Mouse (Mus musculus): ENCODE results near the gene Foxo3. TPM values are rescaled to one million over a fixed set of nuclear protein-coding genes. Genes with fewer than 3 reads are reported as not detected.
A peak's percentile ranks its signal among the peaks of the same experiment; 100 is the strongest.

Gene Foxo3
- total RNA-seq (2021), result 10 to 100 TPM; 22.8 to 45.1 TPM
- long read RNA-seq, experiment 1, full-length matches to known transcripts, result 2 of 10 reads
- long read RNA-seq, experiment 1, partial matches to known transcripts, result 1 of 10 reads
- long read RNA-seq, experiment 1, other reads (novel, unspliced or antisense), result 7 of 10 reads
- long read RNA-seq, experiment 2, full-length matches to known transcripts, result 2 of 6 reads
- long read RNA-seq, experiment 2, partial matches to known transcripts, result 1 of 6 reads
- long read RNA-seq, experiment 2, other reads (novel, unspliced or antisense), result 3 of 6 reads

DNA sequence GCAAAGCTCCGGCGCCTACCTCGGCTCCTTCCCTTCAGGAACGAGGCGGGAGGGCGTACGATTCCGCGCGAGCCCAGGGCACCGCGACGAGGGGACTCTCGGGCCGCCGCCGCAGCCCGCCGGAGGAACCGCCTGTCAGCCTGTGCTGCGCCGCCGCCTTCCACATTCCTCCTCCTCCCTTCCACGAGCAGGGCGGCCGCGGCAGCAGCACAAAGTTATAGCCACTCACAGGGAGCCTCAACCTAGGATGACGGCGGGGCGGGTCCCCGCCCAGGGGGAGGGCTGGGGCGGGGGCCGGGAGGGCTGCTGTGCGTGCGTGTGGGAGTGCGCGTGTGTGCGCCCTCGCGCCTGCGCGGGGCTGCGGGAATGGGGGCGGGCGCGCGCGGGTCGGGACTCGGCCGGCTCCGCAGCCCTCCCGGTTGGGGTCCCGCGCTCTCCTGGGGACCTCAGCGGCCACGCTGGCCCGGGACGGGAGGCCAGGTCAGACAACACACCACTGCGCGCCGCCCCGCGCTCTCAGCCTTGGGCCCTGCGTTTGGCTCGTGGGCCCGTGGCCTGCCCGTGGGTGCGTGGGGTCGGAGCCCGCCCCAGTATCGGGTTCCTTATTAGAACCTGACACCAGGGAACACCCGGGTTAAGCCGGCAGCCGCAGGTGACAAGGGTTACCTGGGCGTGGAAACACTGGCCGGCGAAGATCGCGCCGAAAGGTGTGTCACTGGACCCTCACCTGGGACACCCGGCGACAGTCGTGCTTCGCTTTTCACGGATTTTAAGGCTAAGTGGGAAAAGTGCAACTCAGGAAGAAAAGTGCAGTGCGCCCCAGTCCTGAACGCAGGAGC is at the start of gene Foxo3:
Foxo3 (minus strand) TSS at position 249 of the 839 bp plus-strand sequence.
- intact Hi-C loops (cut with DNase I; ENCODE audit: low total_unique reads), result loop anchor here (5.0 kb wide), 1 partner anchor 249 kb away; no protein-coding TSS in a partner anchor
- peak; percentile 91 for DNase-seq

DNA sequence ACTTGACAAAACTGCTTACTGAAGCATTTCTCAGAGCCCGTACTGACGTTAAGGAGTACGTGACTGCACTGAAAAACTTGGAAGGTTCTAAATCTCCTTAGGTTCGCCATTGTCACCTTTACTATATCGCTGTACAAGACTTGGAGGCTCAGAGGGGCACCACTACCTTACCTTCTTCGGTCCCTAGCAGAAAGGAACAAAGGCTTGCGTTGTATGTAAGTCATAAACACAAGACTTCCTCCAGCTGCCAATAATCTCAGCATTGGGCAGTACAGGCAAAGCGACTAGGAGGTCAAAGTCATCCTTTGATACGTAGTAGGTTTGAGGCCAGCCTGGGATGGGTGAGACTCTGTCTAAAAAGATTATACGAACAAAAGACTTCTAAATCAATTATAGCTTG is 48.8 kb upstream of the Foxo3 start:
- intact Hi-C loops (cut with DNase I; ENCODE audit: low total_unique reads), result loop anchor here (5.0 to 10.0 kb wide), 2 partner anchors 199 to 312 kb away; no protein-coding TSS in a partner anchor
- no peak for DNase-seq

DNA sequence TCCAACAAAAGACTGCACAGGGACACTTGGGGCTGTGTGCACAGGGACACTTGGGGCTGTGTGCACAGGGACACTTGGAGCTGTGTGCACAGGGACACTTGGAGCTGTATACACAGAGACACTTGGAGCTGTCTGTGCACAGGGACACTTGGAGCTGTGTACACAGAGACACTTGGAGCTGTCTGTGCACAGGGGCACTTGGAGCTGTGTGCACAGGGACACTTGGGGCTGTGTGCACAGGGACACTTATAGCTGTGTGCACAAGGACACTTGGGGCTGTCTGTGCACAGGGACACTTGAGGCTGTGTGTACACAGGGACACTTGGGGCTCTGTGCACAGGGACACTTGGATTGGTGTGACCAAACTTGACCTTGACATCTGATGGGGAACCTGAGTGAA is 47.4 kb upstream of the Foxo3 start:
- DNase-seq, result no peak
- intact Hi-C loops (cut with DNase I; ENCODE audit: low total_unique reads), result loop anchor here (10.0 kb wide), 1 partner anchor 201 kb away; no protein-coding TSS in a partner anchor

DNA sequence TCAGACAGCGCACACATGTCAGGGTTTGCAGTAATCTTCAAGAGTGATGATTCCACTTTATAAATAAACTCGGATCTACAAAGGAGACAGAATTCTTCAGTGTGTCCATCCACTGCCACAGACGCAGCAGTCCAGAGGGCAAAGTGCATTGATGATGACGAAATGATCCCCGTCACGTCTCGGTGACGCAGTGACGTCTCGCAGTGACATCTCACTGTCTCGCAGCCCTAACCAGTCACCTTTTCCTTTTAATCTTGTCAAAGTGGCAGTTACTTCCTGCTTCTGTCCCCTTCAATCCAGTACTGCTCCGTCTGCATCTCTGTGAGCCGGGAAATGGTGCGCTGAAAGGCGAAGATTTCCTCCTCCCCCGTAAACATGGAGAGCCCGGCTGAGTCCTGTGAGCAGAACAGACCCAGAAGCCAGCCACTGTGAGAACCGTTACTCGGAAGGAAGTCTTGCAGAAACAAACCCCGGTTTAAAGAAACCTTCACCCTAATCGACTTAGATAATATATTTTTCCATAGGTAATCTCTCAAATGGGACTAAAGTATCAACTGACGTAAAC is 36.7 kb upstream of the Foxo3 start:
- intact Hi-C loops (cut with DNase I; ENCODE audit: low total_unique reads), result no loop called here
- DNase-seq, result no peak

DNA sequence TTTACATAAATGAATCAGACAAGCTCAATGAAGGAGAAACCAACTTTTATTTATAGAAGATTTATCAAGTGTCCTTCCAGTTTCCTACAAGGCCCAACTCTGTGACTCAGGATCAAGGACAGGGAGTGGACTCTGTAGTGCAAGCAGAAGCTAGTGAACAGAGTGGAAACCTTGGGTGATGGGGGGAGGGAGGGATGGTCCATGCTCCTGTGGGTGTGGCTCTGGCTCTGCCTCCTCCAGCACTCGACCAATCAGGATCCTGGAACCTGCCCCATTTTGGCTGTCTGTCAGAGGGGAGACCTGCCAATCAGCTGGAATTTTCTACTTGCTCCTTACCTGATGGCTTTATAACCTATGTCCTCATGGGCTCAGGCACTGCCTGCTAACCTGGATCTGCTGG is 36.0 kb upstream of the Foxo3 start:
- DNase-seq, result no peak
- intact Hi-C loops (cut with DNase I; ENCODE audit: low total_unique reads), result no loop called here

DNA sequence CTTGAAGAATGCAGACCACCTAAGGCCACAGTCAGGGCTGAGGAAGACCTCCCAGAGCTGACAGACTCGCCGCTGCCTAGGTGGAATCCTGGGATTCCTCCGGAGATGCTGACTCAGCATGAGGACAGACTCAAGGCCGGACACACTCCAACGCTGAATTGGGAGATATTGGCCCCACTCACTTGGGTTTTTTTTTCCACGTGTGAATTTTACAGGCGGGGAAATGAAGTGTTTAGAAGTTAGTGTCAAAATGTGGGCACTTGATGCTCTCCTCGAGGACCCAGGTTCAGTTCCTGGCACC is 32.1 kb upstream of the Foxo3 start:
- intact Hi-C loops (cut with DNase I; ENCODE audit: low total_unique reads), result loop anchor here (10.0 kb wide), 1 partner anchor 426 kb away; no protein-coding TSS in a partner anchor

DNA sequence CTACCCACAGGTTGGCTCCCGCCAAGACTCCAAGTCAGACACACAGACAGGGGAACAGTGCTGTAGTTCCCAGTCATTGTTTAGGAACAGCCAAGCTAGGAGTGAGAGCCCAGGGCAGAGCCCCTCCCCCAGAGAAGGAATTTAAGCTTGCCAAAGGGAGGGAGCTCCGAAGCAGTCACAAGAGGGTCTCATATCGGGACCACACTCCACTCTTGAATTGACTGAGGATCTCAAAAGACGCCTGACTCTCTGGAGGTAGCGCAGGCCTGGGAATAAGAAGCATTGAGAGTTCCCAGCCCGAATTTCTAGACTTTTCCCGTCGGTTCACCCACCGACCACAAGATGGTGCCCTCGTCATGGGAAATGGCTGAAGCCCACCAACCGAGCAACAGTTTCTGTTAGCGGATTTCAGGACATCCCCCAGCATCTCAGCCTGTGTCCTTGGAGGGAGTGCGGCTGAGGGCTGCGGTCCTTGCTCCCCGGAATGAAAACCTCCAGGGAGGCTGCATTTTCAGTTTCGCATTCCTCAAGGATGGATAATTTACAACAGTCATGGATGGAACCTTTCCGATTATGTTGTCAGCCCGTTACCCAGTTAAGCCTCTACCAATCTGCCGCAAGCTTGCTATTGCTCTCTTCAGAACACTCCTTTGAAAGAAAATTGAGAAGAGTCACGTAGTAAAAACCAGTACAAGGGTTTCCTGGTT is 31.6 kb upstream of the Foxo3 start:
- intact Hi-C loops (cut with DNase I; ENCODE audit: low total_unique reads), result loop anchor here (2.0 to 10.0 kb wide), 2 partner anchors 331 to 427 kb away; no protein-coding TSS in a partner anchor
- DNase-seq, result peak; percentile 69

More for the DNA sequence above, 32.1 kb upstream of the Foxo3 start:
- DNase-seq, result no peak

DNA sequence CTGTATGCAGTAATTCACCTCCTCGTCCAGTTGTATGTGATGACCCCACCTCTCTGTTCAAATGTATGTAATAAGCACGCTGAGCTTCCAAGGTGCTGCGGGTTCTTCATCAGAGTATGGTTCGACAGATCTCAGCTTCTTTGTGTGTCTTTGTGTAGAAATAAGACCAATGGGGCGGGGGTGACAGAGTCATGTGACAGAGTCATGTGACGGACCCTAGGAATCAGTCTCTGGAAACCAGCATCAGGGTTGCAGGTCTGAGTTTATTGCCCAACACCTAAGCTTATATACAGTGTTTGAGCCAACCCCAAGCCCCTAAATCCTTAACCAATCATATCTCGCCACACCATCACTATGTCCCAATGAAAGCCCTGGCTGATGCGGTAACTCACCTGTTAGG is 29.9 kb upstream of the Foxo3 start:
- intact Hi-C loops (cut with DNase I; ENCODE audit: low total_unique reads), result loop anchor here (2.0 to 10.0 kb wide), 2 partner anchors 332 to 428 kb away; no protein-coding TSS in a partner anchor

DNA sequence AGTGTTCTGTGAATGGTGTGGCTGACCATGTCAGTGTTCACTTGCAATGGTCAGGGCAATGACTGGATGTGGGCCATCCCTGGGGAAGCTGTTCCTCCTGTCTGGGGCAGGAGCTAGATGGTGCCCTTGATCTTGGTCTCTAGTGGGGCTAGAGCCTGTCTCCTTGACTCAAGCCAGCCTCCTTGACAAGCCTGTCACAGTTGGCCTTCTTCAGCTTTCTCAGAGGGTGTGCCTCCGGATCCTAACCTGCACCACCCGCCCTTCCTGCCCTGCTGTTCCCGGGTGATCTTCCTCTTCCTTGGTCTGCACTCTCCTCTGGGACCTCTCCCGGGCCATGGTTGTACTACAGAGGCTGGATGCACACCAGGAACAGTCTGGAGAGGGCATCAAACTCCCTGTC is 24.2 kb upstream of the Foxo3 start:
- no peak for DNase-seq
- intact Hi-C loops (cut with DNase I; ENCODE audit: low total_unique reads), result loop anchor here (10.0 kb wide), 1 partner anchor 434 kb away; no protein-coding TSS in a partner anchor

More for the DNA sequence above, 29.9 kb upstream of the Foxo3 start:
- no peak for DNase-seq

DNA sequence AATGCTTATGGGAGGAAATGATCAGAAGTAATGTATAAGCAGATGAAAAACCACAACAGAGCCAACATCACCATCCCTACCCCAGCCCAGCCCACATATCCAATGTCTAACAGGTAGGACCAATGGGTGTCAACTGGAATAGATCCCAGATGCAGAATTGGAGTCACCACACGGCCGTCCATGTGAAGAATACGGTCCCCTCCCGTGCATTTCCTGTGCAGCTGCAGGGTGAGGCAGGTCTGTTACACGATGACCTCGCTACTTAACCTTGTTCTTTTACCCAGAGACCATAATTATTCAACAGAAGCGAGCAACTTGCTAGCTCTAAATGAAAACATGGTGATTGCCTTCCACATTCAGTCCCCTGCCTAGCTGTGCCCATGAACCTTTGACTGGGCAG is 23.4 kb upstream of the Foxo3 start:
- intact Hi-C loops (cut with DNase I; ENCODE audit: low total_unique reads), result loop anchor here (10.0 kb wide), 1 partner anchor 435 kb away; no protein-coding TSS in a partner anchor

DNA sequence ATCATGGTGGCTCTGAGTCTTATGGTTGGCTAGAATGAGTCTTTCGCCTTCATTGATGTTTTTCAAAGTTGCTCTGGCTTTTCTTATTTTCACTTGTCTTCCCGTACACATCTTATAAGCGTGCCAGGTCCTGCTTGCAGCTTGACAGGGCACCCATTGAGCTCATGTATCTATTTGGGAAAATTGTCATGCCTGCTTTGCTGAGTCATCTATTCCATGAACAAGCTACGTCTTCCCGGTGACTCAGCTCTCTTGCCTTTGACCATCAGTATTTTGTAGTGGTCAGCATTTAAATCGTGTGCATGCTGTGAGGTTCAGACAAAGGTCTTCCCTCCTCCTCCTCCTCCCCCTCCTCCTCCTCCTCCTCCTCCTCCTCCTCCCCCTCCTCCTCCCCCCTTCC is 22.9 kb upstream of the Foxo3 start:
- DNase-seq, result no peak
- intact Hi-C loops (cut with DNase I; ENCODE audit: low total_unique reads), result no loop called here

More for the DNA sequence above, 23.4 kb upstream of the Foxo3 start:
- no peak for DNase-seq

DNA sequence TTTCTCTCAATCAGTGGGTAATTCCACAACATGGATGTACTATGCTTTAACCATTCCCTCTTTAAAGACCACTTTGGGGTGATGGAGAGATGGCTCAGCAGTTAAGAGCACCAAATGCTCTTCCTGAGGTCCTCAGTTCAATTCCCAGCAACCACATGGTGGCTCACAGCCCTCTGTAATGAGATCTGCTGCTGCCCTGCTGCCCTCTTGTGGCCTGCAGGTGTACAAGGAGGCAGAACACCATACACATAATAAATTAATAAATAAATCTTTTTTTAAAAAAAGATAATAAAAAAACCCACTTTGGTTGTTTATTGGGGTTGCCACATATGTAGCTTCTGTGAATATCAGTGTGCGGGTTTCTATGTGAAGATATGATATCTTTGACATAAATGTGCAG is 21.4 kb upstream of the Foxo3 start:
- intact Hi-C loops (cut with DNase I; ENCODE audit: low total_unique reads), result no loop called here
- no peak for DNase-seq

DNA sequence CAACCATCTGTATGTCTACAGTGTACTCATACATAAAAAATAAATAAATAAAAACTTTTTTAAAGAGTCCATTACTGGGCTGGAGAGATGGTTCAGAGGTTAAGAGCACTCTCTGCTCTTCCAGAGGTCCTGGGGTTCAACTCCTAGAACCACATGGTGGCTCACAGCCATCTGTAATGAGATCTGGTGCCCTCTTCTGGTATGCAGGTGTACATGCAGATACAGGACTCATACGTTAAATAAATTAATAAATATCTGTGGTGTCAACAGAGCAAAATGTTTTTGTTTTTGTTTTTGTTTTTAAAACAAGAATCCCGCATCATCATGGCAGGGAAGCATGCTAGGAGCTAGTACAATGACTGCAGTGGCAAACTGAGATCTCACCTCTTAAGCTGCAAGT is 20.6 kb upstream of the Foxo3 start:
- intact Hi-C loops (cut with DNase I; ENCODE audit: low total_unique reads), result no loop called here
- no peak for DNase-seq

DNA sequence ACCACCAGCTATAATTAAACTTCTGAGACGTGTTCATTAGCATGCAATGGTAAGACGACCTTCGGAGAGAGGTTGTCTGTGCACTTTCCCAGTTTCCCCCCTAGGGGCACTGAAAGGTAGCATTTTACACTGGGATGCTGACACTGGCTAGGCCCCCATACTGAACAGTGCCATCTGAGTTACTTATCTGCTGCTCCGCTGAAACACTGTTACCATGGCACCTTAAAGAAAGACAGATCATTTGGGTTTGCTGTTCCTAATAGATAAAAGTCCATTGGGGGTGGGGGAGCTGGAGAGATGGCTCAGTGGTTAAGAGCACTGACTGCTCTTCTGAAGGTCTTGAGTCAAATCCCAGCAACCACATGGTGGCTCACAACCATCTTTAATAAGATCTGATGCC is 20.0 kb upstream of the Foxo3 start:
- intact Hi-C loops (cut with DNase I; ENCODE audit: low total_unique reads), result no loop called here

DNA sequence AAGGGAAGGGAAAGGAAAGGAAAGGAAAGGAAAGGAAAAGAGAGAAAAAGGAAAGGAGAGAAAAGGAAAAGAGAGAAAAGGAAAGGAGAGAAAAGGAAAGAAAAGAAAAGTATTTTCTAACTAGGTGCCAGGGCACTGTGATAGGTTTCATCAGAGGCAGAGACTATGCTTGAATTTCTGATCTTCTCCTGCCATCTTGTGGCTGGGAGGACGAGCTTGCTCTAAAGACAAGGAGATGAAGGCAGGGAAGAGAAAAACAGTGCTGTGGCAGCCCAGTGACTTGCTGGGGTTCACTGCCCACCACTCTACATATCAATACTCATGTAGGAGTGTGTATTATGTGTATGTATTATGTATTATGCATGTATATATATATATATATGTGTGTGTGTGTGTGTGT is 18.5 kb upstream of the Foxo3 start:
- intact Hi-C loops (cut with DNase I; ENCODE audit: low total_unique reads), result loop anchor here (2.0 kb wide), 1 partner anchor 312 kb away; no protein-coding TSS in a partner anchor
- DNase-seq, result no peak

More for the DNA sequence above, 20.0 kb upstream of the Foxo3 start:
- DNase-seq, result no peak

DNA sequence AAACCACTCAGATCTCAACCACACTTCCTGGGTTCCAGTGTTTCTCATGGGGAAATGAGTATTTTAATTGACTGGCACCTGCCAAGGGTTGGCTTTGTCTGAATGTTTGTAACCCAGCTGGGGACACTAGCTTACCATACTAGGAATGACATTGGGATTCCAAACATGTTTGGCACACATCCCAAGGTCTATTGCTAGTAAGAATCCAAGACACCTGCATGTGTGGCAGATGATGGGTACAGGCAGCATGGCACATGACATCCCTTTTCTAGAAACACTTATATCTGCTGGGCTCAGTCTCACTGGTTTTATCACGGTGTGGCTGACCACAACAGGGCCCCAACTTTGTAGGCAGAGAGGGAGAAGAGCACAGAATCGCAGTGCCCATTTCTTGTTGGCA is 17.8 kb upstream of the Foxo3 start:
- intact Hi-C loops (cut with DNase I; ENCODE audit: low total_unique reads), result loop anchor here (2.0 to 5.0 kb wide), 2 partner anchors 312 to 467 kb away; no protein-coding TSS in a partner anchor
- DNase-seq, result no peak

DNA sequence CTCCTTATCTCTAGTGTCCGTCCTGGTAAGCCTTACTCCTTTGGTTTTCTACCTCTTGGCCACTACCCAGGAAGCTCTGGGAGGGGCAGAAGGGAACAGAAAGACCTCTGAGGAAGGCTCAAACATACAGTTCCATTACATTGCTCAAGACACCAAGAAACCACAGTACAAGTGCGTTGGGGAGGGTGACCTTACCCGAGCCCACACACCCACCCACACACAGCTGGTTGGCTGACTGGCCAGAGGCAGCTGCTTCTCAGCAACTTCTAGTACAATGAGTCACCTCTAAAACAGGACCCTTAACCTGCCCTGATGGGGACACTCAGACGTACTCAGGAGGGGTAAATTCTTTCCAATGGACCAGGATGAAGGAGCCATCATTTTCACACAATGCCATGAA is 17.3 kb upstream of the Foxo3 start:
- intact Hi-C loops (cut with DNase I; ENCODE audit: low total_unique reads), result loop anchor here (2.0 to 5.0 kb wide), 2 partner anchors 311 to 467 kb away; no protein-coding TSS in a partner anchor
- DNase-seq, result no peak

DNA sequence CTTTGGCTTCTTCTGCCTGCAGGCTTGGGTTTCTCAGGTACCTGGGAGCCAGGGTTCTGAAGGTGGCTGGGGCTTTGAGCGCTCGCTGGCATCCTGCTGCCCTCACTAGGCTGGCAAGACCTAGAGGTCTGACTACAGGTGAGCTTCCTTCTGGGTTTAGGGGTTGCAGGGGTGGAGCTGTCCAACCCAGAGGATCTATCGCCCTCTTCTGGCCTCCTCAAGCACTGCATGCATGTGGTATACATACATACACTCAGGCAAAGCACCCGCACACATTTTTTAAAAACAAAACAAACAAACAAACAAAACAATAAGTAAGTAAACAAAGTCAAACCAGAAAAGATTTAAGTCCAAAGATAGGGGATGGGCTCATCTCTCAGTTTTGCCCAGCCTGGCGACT is 14.8 kb upstream of the Foxo3 start:
- intact Hi-C loops (cut with DNase I; ENCODE audit: low total_unique reads), result loop anchor here (5.0 kb wide), 1 partner anchor 464 kb away; no protein-coding TSS in a partner anchor
- DNase-seq, result peak; percentile 28

DNA sequence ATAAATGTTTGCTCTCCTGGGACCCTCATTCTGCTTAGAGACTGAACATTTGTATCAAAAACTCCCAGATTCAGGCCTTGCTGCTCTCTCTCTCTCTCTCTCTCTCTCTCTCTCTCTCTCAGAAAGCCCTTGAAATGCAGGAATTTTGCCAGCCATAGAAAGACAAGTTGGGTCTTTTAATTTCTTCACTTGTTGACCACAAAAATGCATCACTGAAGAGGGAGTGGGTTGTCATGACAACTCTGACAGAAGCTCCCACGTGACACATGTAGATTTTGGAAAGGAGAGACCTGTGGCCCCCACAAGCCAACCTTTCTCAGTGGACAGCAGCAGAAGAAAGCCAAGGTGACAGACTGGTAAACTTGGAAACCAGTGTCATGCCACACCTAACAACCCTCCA is 11.1 kb upstream of the Foxo3 start:
- DNase-seq, result no peak
- intact Hi-C loops (cut with DNase I; ENCODE audit: low total_unique reads), result no loop called here
